Mouse (Mus musculus) thymus, postnatal 10 days (tissue): ENCODE measurements around the gene Tmem42.
A peak's percentile ranks its signal among the peaks of the same experiment; 100 is the strongest.

Experiments used
- DNase-seq, 2 experiments: peaks; one replicate each; pipeline ENCODE4 v3.0.0; 2021; ENCODE audit warnings: low spot score in 2 of 2

Tmem42 gene

DNA sequence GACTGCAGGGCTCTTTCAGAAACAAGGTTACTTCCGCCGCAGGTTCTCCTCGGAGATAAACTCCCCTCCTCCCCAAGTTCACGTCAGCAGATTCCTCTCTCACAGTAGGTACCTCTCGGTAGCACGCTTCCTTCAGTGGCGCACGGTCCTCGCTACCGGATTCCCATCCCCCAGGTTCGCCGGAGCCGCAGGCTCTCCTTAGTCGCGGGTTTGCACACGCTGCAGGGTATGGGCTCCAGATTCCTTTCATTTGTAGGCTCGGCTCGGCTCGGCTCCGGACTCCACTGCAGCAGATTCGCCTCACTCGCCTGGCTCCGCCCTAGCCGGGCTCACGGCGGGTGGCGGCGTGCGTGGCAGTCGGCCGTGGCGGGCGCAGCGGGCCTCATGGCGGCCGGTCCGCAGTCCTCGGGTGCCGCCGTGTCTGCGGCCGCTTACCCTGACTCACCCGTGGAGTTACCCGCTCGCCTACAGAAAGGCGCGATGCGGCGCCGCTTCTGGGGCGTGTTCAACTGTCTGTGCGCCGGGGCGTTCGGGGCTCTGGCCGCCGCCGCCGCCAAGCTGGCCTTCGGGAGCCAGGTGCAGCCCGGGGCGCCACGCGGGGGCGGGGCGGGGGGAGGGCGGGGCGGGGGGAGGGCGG, at the start of gene Tmem42:
Tmem42 (plus strand) TSS at position 332 of the 637 bp plus-strand sequence.
- DNase-seq: peak; percentile 78

GRCm38 (mm10) chr9:122998406-122999192, 22.5 kb upstream of the Tmem42 start:
- DNase-seq: no peak

- DNase-seq: no peak
Measured at GRCm38 (mm10) chr9:122999193-122999586, 21.9 kb upstream of the Tmem42 start.

DNA sequence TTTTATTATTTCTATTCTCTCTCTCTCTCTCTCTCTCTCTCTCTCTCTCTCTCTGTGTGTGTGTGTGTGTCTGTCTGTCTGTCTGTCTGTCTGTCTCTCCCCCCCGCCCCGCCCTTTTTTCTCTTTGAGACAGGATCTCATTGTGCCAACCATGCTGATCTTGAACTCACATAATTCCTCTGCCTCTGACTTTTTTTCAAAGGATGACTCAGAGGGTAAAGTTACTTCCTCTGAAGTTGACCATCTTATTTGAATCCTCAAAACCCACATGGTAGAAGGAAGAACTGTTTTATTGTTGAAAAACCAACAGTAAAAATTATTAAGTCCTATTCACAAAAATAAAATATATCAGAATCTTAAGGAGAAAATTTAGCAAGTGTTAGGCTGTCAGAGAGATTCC, 16.4 kb upstream of the Tmem42 start:
- no peak for DNase-seq

GRCm38 (mm10) chr9:123006071-123006470, 15.1 kb upstream of the Tmem42 start:
- no peak for DNase-seq

GRCm38 (mm10) chr9:123021636-123022379, 682 bp downstream of the Tmem42 start:
- peak in 1 of 2 experiments; percentile 6 for DNase-seq

DNA sequence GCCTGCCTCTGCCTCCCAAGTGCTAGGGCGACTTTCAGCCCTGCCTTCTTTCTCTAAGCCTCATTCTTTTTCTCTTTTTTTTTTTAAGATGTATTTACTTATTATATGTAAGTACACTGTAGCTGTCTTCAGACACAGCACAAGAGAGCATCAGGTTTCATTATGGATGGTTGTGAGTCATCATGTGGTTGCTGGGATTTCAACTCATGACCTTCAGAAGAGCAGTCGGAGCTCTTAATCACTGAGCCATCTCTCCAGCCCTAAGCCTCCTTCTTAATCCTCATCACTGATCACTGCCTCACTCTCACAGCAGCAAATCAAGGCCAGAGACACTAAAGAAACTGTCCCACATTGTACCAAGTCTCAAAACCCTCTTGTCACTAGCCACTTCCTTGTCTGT, 3.1 kb downstream of the Tmem42 start:
- DNase-seq: no peak

DNA sequence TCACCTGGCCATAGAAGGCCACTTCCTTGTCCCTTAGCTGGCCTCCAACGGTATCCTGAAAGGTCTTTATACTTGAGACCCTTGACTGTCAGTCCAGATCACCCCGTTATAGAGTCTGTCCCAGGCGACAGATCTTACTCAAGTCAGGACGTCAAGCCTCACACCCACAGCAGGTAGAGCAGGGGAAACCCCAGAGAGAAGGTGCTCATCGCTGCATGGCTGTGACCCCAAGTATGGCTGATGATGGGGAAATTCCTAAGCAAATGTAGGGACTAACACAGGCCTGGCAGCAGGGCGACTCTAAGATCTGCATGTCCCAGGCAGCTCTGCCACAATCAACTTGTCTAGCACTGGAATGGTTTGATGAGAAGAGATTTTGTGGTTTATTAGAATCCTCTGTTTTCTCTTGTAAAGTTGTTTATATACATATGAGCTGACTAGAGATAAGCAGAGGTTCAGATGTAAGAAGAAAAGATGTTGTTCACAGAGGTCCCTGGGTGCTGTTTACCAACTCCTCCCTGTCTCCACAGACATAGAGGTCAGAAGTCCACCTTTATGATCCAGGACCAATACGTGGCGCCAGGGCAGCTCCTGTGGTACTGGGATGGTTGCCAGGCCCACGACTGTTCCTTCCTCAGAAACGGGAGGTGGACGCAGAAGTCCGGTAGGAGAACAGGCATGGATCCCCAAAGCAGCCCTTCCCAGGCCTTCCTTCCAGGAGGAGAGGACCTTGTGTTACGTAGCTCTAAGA, 10.5 kb downstream of the Tmem42 start:
- DNase-seq: no peak

DNA sequence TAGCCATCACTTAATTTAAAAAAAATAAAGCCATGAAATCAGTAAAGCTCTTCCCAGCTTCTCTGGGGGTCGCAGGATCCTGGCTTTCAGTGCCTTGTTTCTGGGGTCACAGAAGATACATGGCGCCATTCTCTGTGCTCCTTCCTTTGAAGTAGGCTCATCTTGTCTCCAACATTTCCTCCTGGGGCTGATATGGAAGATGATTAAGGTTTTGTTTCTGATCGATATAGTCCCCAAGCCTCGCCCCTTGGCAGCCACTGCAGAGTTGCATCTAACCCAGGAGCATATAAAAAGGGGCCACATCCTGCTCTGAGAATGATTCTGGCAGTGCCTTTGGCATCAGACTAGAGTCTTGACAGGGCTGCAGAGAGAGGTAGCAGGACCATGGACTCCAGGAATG, 13.3 kb downstream of the Tmem42 start, which contains the start of gene Tgm4:
Tgm4 (plus strand) TSS at position 301 of the 400 bp plus-strand sequence.
- DNase-seq: no peak

DNA sequence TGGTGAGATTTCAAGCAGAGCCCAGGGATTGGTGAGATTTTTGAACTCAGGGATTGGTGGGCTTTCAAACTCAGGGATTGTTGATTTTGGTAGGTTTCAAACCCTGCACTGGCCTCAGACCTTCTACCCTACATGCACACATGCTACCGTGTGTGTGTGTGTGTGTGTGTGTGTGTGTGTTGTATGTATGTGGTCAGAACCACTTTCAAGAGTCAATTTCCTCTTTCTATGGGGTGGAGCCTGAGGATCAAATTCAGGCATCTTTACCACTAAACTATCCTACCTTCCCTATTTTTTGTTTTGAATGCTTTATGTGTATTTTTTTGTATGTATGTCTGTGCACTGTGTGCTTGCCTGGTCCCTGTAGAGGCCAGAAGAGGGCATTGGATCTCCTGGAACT, 26.5 kb downstream of the Tmem42 start:
- DNase-seq: no peak

DNA sequence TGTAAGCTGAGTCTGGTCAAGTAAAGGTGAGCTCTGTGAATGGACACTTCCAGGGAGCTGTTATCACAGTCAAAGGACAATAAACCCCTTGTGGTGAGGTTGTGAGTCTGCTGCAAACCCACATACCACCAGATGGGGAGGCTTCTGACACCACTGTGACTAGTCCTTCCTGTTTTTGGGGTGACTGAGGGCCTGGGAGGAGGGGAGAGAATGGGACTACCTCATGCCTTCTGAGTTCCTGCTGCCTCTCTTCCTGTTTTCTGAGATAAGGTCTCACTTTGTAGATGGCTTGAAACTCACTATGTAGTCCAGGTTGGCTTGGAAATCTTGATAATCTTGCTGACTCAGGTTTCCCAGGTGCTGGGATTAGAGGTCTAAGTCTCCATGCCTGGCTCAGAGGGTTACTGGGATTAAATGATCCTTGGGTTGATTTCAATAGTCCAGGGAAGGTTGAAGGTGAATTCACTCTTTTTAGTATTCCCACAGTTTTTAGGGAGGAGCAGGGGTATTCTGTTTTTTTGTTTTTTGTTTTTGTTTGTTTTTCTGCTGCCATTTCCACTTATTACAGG, 37.7 kb downstream of the Tmem42 start:
- DNase-seq: peak; percentile 24 to 26

GRCm38 (mm10) chr9:123060172-123060571, 39.0 kb downstream of the Tmem42 start:
- DNase-seq: no peak
